Mouse (Mus musculus) testis, adult 2 months (tissue): ENCODE data around the gene Rfesd. TPM values are rescaled to one million over a fixed set of nuclear protein-coding genes. Genes with fewer than 3 reads are reported as not detected.

Experiments
- H3K27ac ChIP-seq: fragments of 200-500 bp; 2 replicates; pipeline ENCODE4 v1.5.1; 2012; ENCODE audit warnings: low read depth, low read length; ENCODE audit not compliant: control insufficient read depth, insufficient read depth
- H3K27me3 ChIP-seq: fragments of 200-500 bp; 2 replicates; pipeline ENCODE4 v1.6.1; 2012; ENCODE audit warnings: mild to moderate bottlenecking, low read length, moderate library complexity; ENCODE audit not compliant: control insufficient read depth, insufficient read depth
- H3K36me3 ChIP-seq: fragments of 200-500 bp; 2 replicates; pipeline ENCODE4 v1.6.1; 2012; ENCODE audit warnings: mild to moderate bottlenecking, low read length; ENCODE audit not compliant: control insufficient read depth, insufficient read depth
- H3K4me1 ChIP-seq: fragments of 200-500 bp; 2 replicates; pipeline ENCODE4 v1.6.1; 2012; ENCODE audit warnings: low read length; ENCODE audit not compliant: control insufficient read depth, insufficient read depth
- H3K4me3 ChIP-seq: fragments of 200-500 bp; 2 replicates; pipeline ENCODE4 v1.5.1; 2012; ENCODE audit warnings: low read depth, mild to moderate bottlenecking, low read length, moderate library complexity, mixed read lengths; ENCODE audit not compliant: control insufficient read depth
- CTCF ChIP-seq: fragments of 200-500 bp; IDR thresholded peaks from 2 replicates; pipeline ENCODE4 v1.5.1; 2012; ENCODE audit warnings: low read depth, mild to moderate bottlenecking, inconsistent platforms, low read length, moderate library complexity; ENCODE audit not compliant: control insufficient read depth, insufficient read depth, insufficient replicate concordance
- POLR2A ChIP-seq: fragments of 200-500 bp; IDR thresholded peaks from 2 replicates; pipeline ENCODE4 v1.6.1; 2012; ENCODE audit warnings: low read depth, mild to moderate bottlenecking, inconsistent platforms, low read length, moderate library complexity; ENCODE audit not compliant: control insufficient read depth
- polyA plus RNA-seq: library from polyadenylated mRNA; depleted of rRNA; stranded (reverse); fragments of >200 nt; gene quantifications from 2 replicates; pipeline ENCODE4 v1.2.3, GENCODE M21; 2012

Rfesd gene
- polyA plus RNA-seq, 1 experiment = 14.3 TPM

- no peak for TF ChIP-seq CTCF
- no peak for TF ChIP-seq POLR2A
- Histone ChIP-seq H3K36me3 (no peaks in the 10 kb centered on the region), H3K4me3 (peak overlapping the region; percentile 94), H3K27ac (peak overlapping the region; percentile 29; the same call in 1 of the 2 replicates), H3K4me1 (no peaks in the 10 kb centered on the region; the same call in 1 of the 2 replicates), H3K27me3 (no peaks in the 10 kb centered on the region)
Observed at GRCm38 (mm10) chr13:76018844-76019400, 403 bp upstream of the Rfesd start.

GRCm38 (mm10) chr13:76017465-76017864 is 1.1 kb downstream of the Rfesd start:
- TF ChIP-seq POLR2A (no peak), CTCF (no peak)
- Histone ChIP-seq H3K27ac (no peak overlapping the region; the same call in 1 of the 2 replicates), H3K36me3 (no peaks in the 10 kb centered on the region), H3K27me3 (no peaks in the 10 kb centered on the region), H3K4me1 (no peaks in the 10 kb centered on the region; the same call in 1 of the 2 replicates), H3K4me3 (peak overlapping the region; percentile 94; the same call in 1 of the 2 replicates)

GRCm38 (mm10) chr13:76014511-76014910 is 4.0 kb downstream of the Rfesd start:
- Histone ChIP-seq H3K4me1 (no peaks in the 10 kb centered on the region; the same call in 1 of the 2 replicates), H3K4me3 (no peak overlapping the region), H3K27ac (no peak overlapping the region), H3K27me3 (no peaks in the 10 kb centered on the region), H3K36me3 (no peaks in the 10 kb centered on the region)
- no peak for TF ChIP-seq CTCF
- TF ChIP-seq POLR2A = no peak

- Histone ChIP-seq H3K27me3 (no peaks in the 10 kb centered on the region), H3K4me3 (no peak overlapping the region), H3K36me3 (no peaks in the 10 kb centered on the region), H3K27ac (peak overlapping the region; percentile 23; the same call in 1 of the 2 replicates), H3K4me1 (no peaks in the 10 kb centered on the region)
- TF ChIP-seq POLR2A (no peak), CTCF (no peak)
Observed at GRCm38 (mm10) chr13:76003272-76003671, 15.2 kb downstream of the Rfesd start.

- TF ChIP-seq POLR2A = no peak
- no peak for TF ChIP-seq CTCF
- no peaks in the 10 kb centered on the region for H3K4me1 ChIP-seq
- H3K27ac ChIP-seq = no peak overlapping the region
- H3K4me3 ChIP-seq = no peak overlapping the region
- no peaks in the 10 kb centered on the region for H3K27me3 ChIP-seq
- no peaks in the 10 kb centered on the region for H3K36me3 ChIP-seq
Observed at GRCm38 (mm10) chr13:75992169-75993028, 26.1 kb downstream of the Rfesd start.

GRCm38 (mm10) chr13:75988096-75988495 is 30.4 kb downstream of the Rfesd start:
- H3K27ac ChIP-seq = no peak overlapping the region
- H3K4me1 ChIP-seq = no peaks in the 10 kb centered on the region
- TF ChIP-seq POLR2A (no peak), CTCF (no peak)
- H3K27me3 ChIP-seq = no peaks in the 10 kb centered on the region
- H3K4me3 ChIP-seq = no peak overlapping the region
- H3K36me3 ChIP-seq = no peaks in the 10 kb centered on the region

GRCm38 (mm10) chr13:75981901-75982300 is 36.6 kb downstream of the Rfesd start:
- H3K36me3 ChIP-seq = no peaks in the 10 kb centered on the region
- H3K27ac ChIP-seq = no peak overlapping the region
- no peak overlapping the region for H3K4me3 ChIP-seq
- no peaks in the 10 kb centered on the region for H3K27me3 ChIP-seq
- peaks cover 6% of the 10 kb centered on the region for H3K4me1 ChIP-seq
- TF ChIP-seq POLR2A (no peak), CTCF (no peak)
